Mouse (Mus musculus) stomach, postnatal 0 days (tissue): Measurements from ENCODE around the gene Slc35f1.

ENCODE experiments used
- CTCF ChIP-seq: IDR thresholded peaks from 2 replicates; pipeline ENCODE4 v1.5.1; 2016; ENCODE audit warnings: antibody characterized with exemption, low read depth, mild to moderate bottlenecking, moderate library complexity
- EP300 ChIP-seq: optimal IDR thresholded peaks from 2 replicates; pipeline ENCODE3; 2016; ENCODE audit warnings: antibody characterized with exemption

DNA sequence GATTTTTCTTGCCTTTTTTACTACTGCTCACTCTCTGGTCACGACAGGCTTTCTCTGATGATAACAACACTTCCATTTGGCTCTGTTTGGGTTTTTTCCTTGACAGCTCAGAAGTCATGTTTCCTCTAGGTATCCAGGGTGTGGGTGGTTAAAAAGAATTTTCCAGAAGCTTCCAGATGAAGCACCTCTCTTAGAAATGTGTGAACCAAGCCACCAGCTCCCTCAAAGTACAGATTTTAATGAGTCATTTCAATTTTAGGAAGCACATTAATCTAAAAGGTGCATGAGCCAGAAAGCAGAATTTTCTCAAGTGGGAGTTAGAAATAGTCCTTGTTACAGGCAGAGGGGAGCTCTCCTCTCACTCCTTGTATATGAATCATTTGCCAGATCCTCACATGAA, 292.5 kb downstream of the Slc35f1 start:
- TF ChIP-seq CTCF, result no peak
- no peak for TF ChIP-seq EP300
